Mouse (Mus musculus) mammary gland, adult 2 months (tissue): ENCODE data around the gene Tas2r140. TPM values are rescaled to one million over a fixed set of nuclear protein-coding genes. Genes with fewer than 3 reads are reported as not detected.

Source experiments
- polyA plus RNA-seq: library from polyadenylated mRNA; depleted of rRNA; stranded (reverse); fragments of >200 nt; gene quantifications from 2 replicates; pipeline ENCODE4 v1.2.3, GENCODE M21; 2012; ENCODE audit warnings: low replicate concordance; rRNA removed

Tas2r140 gene
- polyA plus RNA-seq, result not detected in 2 replicates

GRCm38 (mm10) chr6:133055716-133056115 lies at the start of gene Tas2r140:
Tas2r140 (minus strand) TSS chr6:133055816.

DNA sequence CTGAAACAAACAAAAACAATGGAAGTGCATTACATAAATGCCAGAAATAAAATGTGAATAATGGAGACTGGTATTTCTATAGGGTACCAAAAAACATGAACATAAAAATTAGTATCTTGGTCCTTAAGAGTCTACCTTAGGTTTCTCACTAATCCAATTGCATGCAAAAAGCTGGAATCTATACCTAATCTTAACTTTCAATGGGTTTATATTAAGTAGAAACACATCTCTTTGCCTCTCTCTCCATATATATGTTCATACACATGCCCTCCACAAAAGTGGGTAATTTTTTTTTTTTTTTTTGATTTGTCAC lies 48.9 kb upstream of the Tas2r140 start, which contains the start of gene Smim10l1:
TSS of gene Smim10l1 (plus strand) at position 301 of the 313 bp plus-strand sequence.

DNA sequence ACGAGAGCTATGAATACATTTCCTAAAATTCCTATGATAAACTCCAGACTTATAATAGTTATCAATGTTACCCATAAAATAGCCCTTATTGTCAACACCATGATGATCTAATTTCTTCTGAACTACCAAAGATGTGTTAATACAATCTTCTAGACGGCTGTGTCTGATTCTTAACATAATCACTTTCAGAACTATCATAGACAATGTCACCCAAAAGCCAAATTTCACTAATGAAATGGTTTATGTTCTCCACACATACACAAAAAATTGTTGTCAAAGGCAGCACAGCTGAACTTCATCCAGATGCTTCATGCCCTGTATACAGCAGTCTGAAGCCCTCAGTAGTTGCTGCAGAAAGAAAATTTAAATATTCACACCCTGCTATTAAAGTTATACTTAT lies 18.6 kb downstream of the Tas2r140 start, which contains the start of gene Tas2r103:
TSS of gene Tas2r103 (minus strand) at position 101 of the 400 bp plus-strand sequence.

Other genes starting within 250 kb of the Tas2r140 start
- gene Tas2r123, start 208.7 kb downstream of the Tas2r140 start, polyA plus RNA-seq, result not detected in 2 replicates
- gene Tas2r116, start 200.4 kb downstream of the Tas2r140 start, polyA plus RNA-seq, result not detected in 2 replicates
- not detected in 2 replicates for gene Tas2r110, start 187.8 kb downstream of the Tas2r140 start, polyA plus RNA-seq
- not detected in 2 replicates for gene Tas2r113, start 162.8 kb downstream of the Tas2r140 start, polyA plus RNA-seq
- not detected in 2 replicates for gene Tas2r125, start 146.2 kb downstream of the Tas2r140 start, polyA plus RNA-seq
- gene Tas2r129, start 104.7 kb downstream of the Tas2r140 start, polyA plus RNA-seq, result not detected in 2 replicates
- not detected in 2 replicates for gene Tas2r131, start 97.9 kb downstream of the Tas2r140 start, polyA plus RNA-seq
- not detected in 2 replicates for gene Tas2r109, start 74.9 kb downstream of the Tas2r140 start, polyA plus RNA-seq
- gene Tas2r103, start 18.7 kb downstream of the Tas2r140 start, polyA plus RNA-seq, result not detected in 2 replicates
- 81.8 and 274 TPM in 2 replicates for gene Smim10l1, start 49.1 kb upstream of the Tas2r140 start, polyA plus RNA-seq
- gene 5530400C23Rik, start 236.4 kb upstream of the Tas2r140 start, polyA plus RNA-seq, result not detected in 2 replicates